Mouse (Mus musculus) adrenal gland, adult 10 weeks (tissue): ENCODE measurements around the gene Pptc7. TPM values are rescaled to one million over a fixed set of nuclear protein-coding genes. Genes with fewer than 3 reads are reported as not detected.

Experiments
- polyA plus RNA-seq: library from polyadenylated mRNA; stranded (reverse); fragments of 350-450 nt; fragmentation: Illumina TruSeq; extraction: RNeasy Lipid Tissue Mini Kit (QIAGEN cat#74804); gene quantifications from one replicate; pipeline ENCODE4 v1.2.3, GENCODE M21; 2014; ENCODE audit warnings: low read depth, low replicate concordance

Gene Pptc7
- 80.2 TPM for polyA plus RNA-seq

GRCm38 (mm10) chr5:122284183-122285028, at the start of gene Pptc7:
TSS of gene Pptc7 (plus strand) at chr5:122284365.

GRCm38 (mm10) chr5:122263933-122264905, 19.9 kb upstream of the Pptc7 start, which contains the start of gene Tctn1:
TSS of gene Tctn1 (minus strand) at chr5:122264460.

GRCm38 (mm10) chr5:122353807-122354491, 69.8 kb downstream of the Pptc7 start, which contains the start of the genes Rad9b and Vps29:
TSS of gene Rad9b (minus strand) at chr5:122354233.
TSS of gene Vps29 (plus strand) at chr5:122354369.

GRCm38 (mm10) chr5:122371591-122372191, 87.5 kb downstream of the Pptc7 start, which contains the start of gene Gpn3:
TSS of gene Gpn3 (plus strand) at chr5:122371876.

GRCm38 (mm10) chr5:122372192-122372769, 88.1 kb downstream of the Pptc7 start, which contains the start of gene Fam216a:
TSS of gene Fam216a (minus strand) at chr5:122372364.

Other genes starting within 250 kb of the Pptc7 start
- gene Cux2, start 234.3 kb upstream of the Pptc7 start, polyA plus RNA-seq: 1.5 TPM
- gene Myl2, start 183.4 kb upstream of the Pptc7 start, polyA plus RNA-seq: not detected
- gene Ccdc63, start 143.5 kb upstream of the Pptc7 start, polyA plus RNA-seq: not detected
- gene Ppp1cc, start 126.1 kb upstream of the Pptc7 start, polyA plus RNA-seq: 371 TPM
- not detected for gene Hvcn1, start 77.6 kb upstream of the Pptc7 start, polyA plus RNA-seq
- 2.3 TPM for gene Tctn1, start 19.9 kb upstream of the Pptc7 start, polyA plus RNA-seq
- 5.4 TPM for gene Rad9b, start 69.9 kb downstream of the Pptc7 start, polyA plus RNA-seq
- gene Vps29, start 70.0 kb downstream of the Pptc7 start, polyA plus RNA-seq: 230 TPM
- gene Gpn3, start 87.5 kb downstream of the Pptc7 start, polyA plus RNA-seq: 30.3 TPM
- 16.1 TPM for gene Fam216a, start 88.0 kb downstream of the Pptc7 start, polyA plus RNA-seq
- gene Arpc3, start 107.5 kb downstream of the Pptc7 start, polyA plus RNA-seq: 184 TPM
- 9.9 TPM for gene Anapc7, start 137.3 kb downstream of the Pptc7 start, polyA plus RNA-seq
- gene Atp2a2, start 217.9 kb downstream of the Pptc7 start, polyA plus RNA-seq: 210 TPM